Mouse (Mus musculus) kidney, adult 2 months (tissue): Measurements from ENCODE around the gene Rrp8.

ENCODE experiments used
- CTCF ChIP-seq: fragments of 200-500 bp; conservative IDR thresholded peaks from 2 replicates; pipeline ENCODE4 v1.5.1; 2011; ENCODE audit warnings: low read depth, mild to moderate bottlenecking, control low read depth, low read length, moderate library complexity, mixed read lengths; ENCODE audit not compliant: insufficient read depth, insufficient read length
- POLR2A ChIP-seq: fragments of 200-500 bp; IDR thresholded peaks from one replicate; pipeline ENCODE4 v1.6.1; 2011; ENCODE audit warnings: low read depth, low read length, control low read depth

DNA sequence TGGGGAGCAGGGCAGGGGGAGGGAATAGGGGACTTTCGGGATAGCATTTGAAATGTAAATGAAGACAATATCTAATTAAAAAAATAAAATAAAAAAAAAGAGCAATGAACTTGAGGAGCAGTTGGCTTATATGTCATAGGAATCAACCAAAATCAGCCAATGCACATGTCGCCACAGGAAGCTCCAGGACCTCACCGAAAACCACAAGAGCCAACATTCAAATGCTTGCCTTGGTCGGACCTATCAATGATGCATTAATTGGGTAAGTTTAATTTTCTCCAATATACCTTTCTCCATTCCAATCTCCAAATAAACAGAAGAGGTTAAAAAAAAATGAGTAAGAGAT is 10.2 kb downstream of the Rrp8 start:
- TF ChIP-seq CTCF = no peak
- TF ChIP-seq POLR2A = no peak
